ENCODE assay signal across 17 mouse cellular contexts in genomic region chr5:65959893-65960596, GRCm38 (mm10). TPM values are rescaled to one million over a fixed set of nuclear protein-coding genes. Genes with fewer than 3 reads are reported as not detected.
DNase-seq lines count a peak whose midpoint lies in the region.
"Had no signal": no experiment of that assay in that cellular context is flagged by ENCODE, and none has a peak within 500 bp of the region (broad histone marks: within the 10 kb centered on the region; RNA-seq: fewer than 3 reads in every experiment).

No protein-coding gene starts in this region.

- 40% methylated on average over 5 of the region's 5 CpGs for WGBS in macrophage (ENCODE audit: missing documents)

- H3K4me3 ChIP-seq in macrophage (ENCODE audit: inconsistent target) = no peak overlapping the region
- H3K4me3 ChIP-seq: heart, embryonic 15.5 days; hindbrain, embryonic 15.5 days; midbrain, embryonic 10.5 days had no signal

- H3K27ac ChIP-seq in macrophage = 0 out of 2 replicates have a peak overlapping the region, but pooled peaks have one; percentile 17
- H3K27ac ChIP-seq: heart, embryonic 15.5 days; hindbrain, embryonic 15.5 days; midbrain, embryonic 10.5 days had no signal

- no peaks in the 10 kb centered on the region for H3K36me3 ChIP-seq in macrophage (ENCODE audit: inconsistent target)
- H3K36me3 ChIP-seq: heart, embryonic 15.5 days; hindbrain, embryonic 15.5 days; midbrain, embryonic 10.5 days had no signal

- peak; percentile 75 for DNase-seq in 416B (ENCODE audit: low read depth)
- peak; percentile 42 to 43 for DNase-seq in B cell, adult 2 months
- peak; percentile 94 for DNase-seq in R1 (ENCODE audit: low read depth, low spot score)
- DNase-seq in cerebellum, postnatal 36 days = no peak
- no peak for DNase-seq in layer of hippocampus, postnatal 36 days
- DNase-seq in cerebellum, adult 9-11 months = no peak
- DNase-seq: adrenal gland, postnatal 14 days; forebrain, postnatal 0 days; kidney, adult 9 months; lung, adult 18-20 months; thymus, adult 2 months had no signal

- H3K79me2 ChIP-seq in macrophage (ENCODE audit: inconsistent target) = no peaks in the 10 kb centered on the region

RNA-seq across cellular contexts. Expression of gene Chrna9, which starts 25.3 kb away (rescaled TPM):
- 1 to 10 TPM in 1 of 26 experiments, not detected in 25; 2.3 TPM for total RNA-seq in macrophage (2018; cell fraction: chromatin; rRNA removed)
- not detected for total RNA-seq in macrophage (2018; cell fraction: cytosol; rRNA removed)
- 1 to 10 TPM in 2 of 26 experiments, not detected in 24; 1.9 to 3.2 TPM for total RNA-seq in macrophage (2018; cell fraction: nucleus; rRNA removed)
- not detected in 3 replicates for polyA plus RNA-seq in macrophage (2018)
- not detected for total RNA-seq in layer of hippocampus, postnatal 36 days (2021)
- total RNA-seq: layer of hippocampus, adult 8-10 months; left cerebral cortex, postnatal 25 days had no signal
- polyA plus RNA-seq: forebrain, postnatal 0 days; hindbrain, embryonic 15.5 days had no signal

RNA-seq across cellular contexts. Expression of gene 9130230L23Rik, which starts 44.0 kb away (rescaled TPM):
- 100 to 1,000 TPM in 1 of 26 experiments, 10 to 100 TPM in 12, 1 to 10 TPM in 13; 1.6 to 104 (median 10.2) TPM for total RNA-seq in macrophage (2018; cell fraction: chromatin; rRNA removed)
- total RNA-seq in macrophage (2018; cell fraction: cytosol; rRNA removed) = under 1 TPM in 24 of 26 experiments, not detected in 2; 0.07 to 0.93 (median 0.25) TPM
- total RNA-seq in macrophage (2018; cell fraction: nucleus; rRNA removed) = 100 to 1,000 TPM in 1 of 26 experiments, 10 to 100 TPM in 12, 1 to 10 TPM in 13; 2.3 to 126 (median 10.8) TPM
- polyA plus RNA-seq in macrophage (2018) = 0.35 TPM in 1 of 3 replicates, not detected in the others
- total RNA-seq in layer of hippocampus, postnatal 36 days (2021) = not detected
- total RNA-seq: forebrain, postnatal 0 days; layer of hippocampus, adult 8-10 months; left cerebral cortex, postnatal 25 days had no signal
- polyA plus RNA-seq: forebrain, postnatal 0 days; hindbrain, embryonic 15.5 days; midbrain, embryonic 10.5 days had no signal

Comparison
In these comparisons a context has a peak if more than half of its experiments do, and no peak if none do; other contexts are left out.
1. DNase-seq: peak in 416B (single experiment), B cell, adult 2 months (2 of 2) and R1 (single experiment); none in cerebellum, postnatal 36 days (0 of 2), layer of hippocampus, postnatal 36 days (0 of 2) and cerebellum, adult 9-11 months (single experiment).